Mouse (Mus musculus) testis, adult 2 months (tissue): ENCODE measurements around the gene Pim2.

Source experiments
- CTCF ChIP-seq: fragments of 200-500 bp; IDR thresholded peaks from 2 replicates; pipeline ENCODE4 v1.5.1; 2012; ENCODE audit warnings: low read depth, mild to moderate bottlenecking, inconsistent platforms, low read length, moderate library complexity; ENCODE audit not compliant: control insufficient read depth, insufficient read depth, insufficient replicate concordance
- POLR2A ChIP-seq: fragments of 200-500 bp; IDR thresholded peaks from 2 replicates; pipeline ENCODE4 v1.6.1; 2012; ENCODE audit warnings: low read depth, mild to moderate bottlenecking, inconsistent platforms, low read length, moderate library complexity; ENCODE audit not compliant: control insufficient read depth

DNA sequence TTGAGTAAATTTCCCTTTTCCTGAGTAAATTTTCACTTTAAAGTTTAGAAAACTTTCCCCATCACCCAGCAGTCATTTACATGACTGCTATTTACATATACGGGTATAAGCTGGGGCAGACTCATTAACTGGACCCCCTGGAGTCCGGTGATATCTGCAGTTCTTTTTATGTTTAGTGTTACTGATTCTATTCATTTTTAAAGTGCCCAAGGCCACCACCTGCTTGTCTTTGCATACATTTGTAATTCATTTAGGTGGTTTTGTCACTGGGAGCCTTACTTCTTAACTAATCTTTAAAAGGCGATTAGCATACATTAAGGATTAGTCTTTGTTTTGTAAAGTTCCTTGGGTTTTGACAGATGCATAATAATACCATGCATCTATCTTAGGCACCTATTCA, 8.2 kb upstream of the Pim2 start:
- no peak for TF ChIP-seq CTCF
- TF ChIP-seq POLR2A = no peak
